Mouse (Mus musculus): ENCODE data around the gene Orm1.

- TF ChIP-seq UBTF (IDR thresholded peaks at IDR 0.05; ENCODE audit: borderline replicate concordance, insufficient read depth, low read depth, low read length) (no peak), POLR2A (IDR thresholded peaks at IDR 0.05; ENCODE audit: control insufficient read depth in 1 of 2, insufficient read depth in 1 of 2, low read depth in 1 of 2, low read length in 2 of 2, poor library complexity in 1 of 2) (no peak), MAFK (IDR thresholded peaks at IDR 0.05; ENCODE audit: borderline replicate concordance, low read depth, low read length) (no peak)
These were observed 36.0 kb upstream of the Orm1 start for GRCm38 (mm10) chr4:63308316-63308715.
